In genomic region chr7:82810799-82811139, GRCm38 (mm10) we compare ENCODE assay signal across 15 mouse cellular contexts. TPM values are rescaled to one million over a fixed set of nuclear protein-coding genes. Genes with fewer than 3 reads are reported as not detected.
DNase-seq lines count a peak whose midpoint lies in the region; ATAC-seq and TF ChIP-seq lines count a peak whose summit lies in the region.
"Had no signal": no experiment of that assay in that cellular context is flagged by ENCODE, and none has a peak within 500 bp of the region (broad histone marks: within the 10 kb centered on the region; RNA-seq: fewer than 3 reads in every experiment).

No protein-coding gene starts in this region.

- no peak overlapping the region for H3K9ac ChIP-seq in kidney, postnatal 0 days (ENCODE audit: low read depth, low read length)
- no peak overlapping the region for H3K9ac ChIP-seq in embryonic facial prominence, embryonic 15.5 days
- H3K9ac ChIP-seq in midbrain, postnatal 0 days (replicated peaks; ENCODE audit: low read length, poor library complexity, severe bottlenecking): no peak overlapping the region
- H3K9ac ChIP-seq: heart, embryonic 12.5 days; liver, embryonic 13.5 days had no signal

- H3K36me3 ChIP-seq in kidney, postnatal 0 days (ENCODE audit: insufficient read depth, low read length): no peaks in the 10 kb centered on the region
- H3K36me3 ChIP-seq in embryonic facial prominence, embryonic 15.5 days: no peaks in the 10 kb centered on the region
- H3K36me3 ChIP-seq in limb, embryonic 10.5 days: no peaks in the 10 kb centered on the region
- no peaks in the 10 kb centered on the region for H3K36me3 ChIP-seq in midbrain, postnatal 0 days (ENCODE audit: insufficient read depth, low read length)
- H3K36me3 ChIP-seq: heart, embryonic 12.5 days; liver, embryonic 13.5 days had no signal

- 42% methylated on average over 5 of the region's 5 CpGs for WGBS in kidney, postnatal 0 days
- 21% methylated on average over 5 of the region's 5 CpGs for WGBS in embryonic facial prominence, embryonic 15.5 days
- WGBS in limb, embryonic 10.5 days: 46% methylated on average over 5 of the region's 5 CpGs
- WGBS in midbrain, postnatal 0 days: 24% methylated on average over 5 of the region's 5 CpGs

- no peak for TF ChIP-seq CTCF in kidney, postnatal 0 days (IDR thresholded peaks at IDR 0.05; ENCODE audit: low read depth)
- no peak for TF ChIP-seq CTCF in midbrain, postnatal 0 days (IDR thresholded peaks at IDR 0.05)

- H3K4me2 ChIP-seq in kidney, postnatal 0 days (ENCODE audit: low read length): peak overlapping the region; percentile 46; the same call in 1 of the 2 replicates
- H3K4me2 ChIP-seq in embryonic facial prominence, embryonic 15.5 days (replicated peaks): peak overlapping the region; percentile 44
- H3K4me2 ChIP-seq in midbrain, postnatal 0 days (ENCODE audit: low read depth, low read length, poor library complexity, severe bottlenecking): peak overlapping the region; percentile 39
- H3K4me2 ChIP-seq: liver, embryonic 13.5 days had no signal

- no peaks in the 10 kb centered on the region for H3K4me1 ChIP-seq in kidney, postnatal 0 days (replicated peaks; ENCODE audit: insufficient read depth, low read length)
- peaks cover 13% of the 10 kb centered on the region for H3K4me1 ChIP-seq in embryonic facial prominence, embryonic 15.5 days
- peaks cover 24% of the 10 kb centered on the region for H3K4me1 ChIP-seq in limb, embryonic 10.5 days
- H3K4me1 ChIP-seq in midbrain, postnatal 0 days (ENCODE audit: insufficient read depth, low read length): peaks cover 5% of the 10 kb centered on the region
- H3K4me1 ChIP-seq: liver, embryonic 13.5 days had no signal

- H3K27me3 ChIP-seq in kidney, postnatal 0 days (ENCODE audit: insufficient read depth, low read length): no peaks in the 10 kb centered on the region
- H3K27me3 ChIP-seq in embryonic facial prominence, embryonic 15.5 days: no peaks in the 10 kb centered on the region
- peaks cover 9% of the 10 kb centered on the region; the same call in 1 of the 2 replicates for H3K27me3 ChIP-seq in limb, embryonic 10.5 days (ENCODE audit: low read depth, poor library complexity, severe bottlenecking)
- no peaks in the 10 kb centered on the region for H3K27me3 ChIP-seq in midbrain, postnatal 0 days (ENCODE audit: insufficient read depth, low read length)
- H3K27me3 ChIP-seq: heart, embryonic 12.5 days; liver, embryonic 13.5 days; Patski had no signal

- no peaks in the 10 kb centered on the region for H3K9me3 ChIP-seq in kidney, postnatal 0 days (replicated peaks; ENCODE audit: low read length)
- H3K9me3 ChIP-seq in embryonic facial prominence, embryonic 15.5 days (replicated peaks): no peaks in the 10 kb centered on the region
- no peaks in the 10 kb centered on the region for H3K9me3 ChIP-seq in limb, embryonic 10.5 days (replicated peaks)
- no peaks in the 10 kb centered on the region for H3K9me3 ChIP-seq in midbrain, postnatal 0 days (ENCODE audit: low read length)
- H3K9me3 ChIP-seq: heart, embryonic 12.5 days; liver, embryonic 13.5 days had no signal

- no peak overlapping the region for H3K4me3 ChIP-seq in kidney, postnatal 0 days (replicated peaks; ENCODE audit: low read depth, low read length)
- peak overlapping the region; percentile 18; the same call in 1 of the 2 replicates for H3K4me3 ChIP-seq in embryonic facial prominence, embryonic 15.5 days (replicated peaks)
- peak overlapping the region; percentile 28; the same call in 1 of the 2 replicates for H3K4me3 ChIP-seq in limb, embryonic 10.5 days
- H3K4me3 ChIP-seq in midbrain, postnatal 0 days (ENCODE audit: low read depth, low read length): no peak overlapping the region
- H3K4me3 ChIP-seq: heart, embryonic 12.5 days; liver, embryonic 13.5 days had no signal

- no peak for DNase-seq in kidney, postnatal 0 days (ENCODE audit: low spot score)
- no peak for DNase-seq in kidney, postnatal 36 days
- DNase-seq in limb, embryonic 10.5 days (ENCODE audit: low spot score): no peak
- DNase-seq in midbrain, postnatal 0 days (ENCODE audit: low spot score): no peak
- DNase-seq in adrenal gland, postnatal 36 days: no peak
- no peak for DNase-seq in cerebellum, adult 9-11 months
- DNase-seq in cerebellum, postnatal 14 days: no peak
- DNase-seq: adrenal gland, postnatal 10 days; cerebellum, adult 11 months; layer of hippocampus, adult 9-11 months; liver, embryonic 13.5 days; thymus, postnatal 4 days had no signal

- no peak overlapping the region for H3K27ac ChIP-seq in kidney, postnatal 0 days
- no peak overlapping the region for H3K27ac ChIP-seq in embryonic facial prominence, embryonic 15.5 days (replicated peaks)
- peak overlapping the region; percentile 66; the same call in 1 of the 2 replicates for H3K27ac ChIP-seq in limb, embryonic 10.5 days
- no peak overlapping the region for H3K27ac ChIP-seq in midbrain, postnatal 0 days (ENCODE audit: low read depth, low read length)
- H3K27ac ChIP-seq: liver, embryonic 13.5 days had no signal

- ATAC-seq in kidney, postnatal 0 days (replicated peaks; ENCODE audit: low FRiP score, low read depth): no peak
- ATAC-seq in embryonic facial prominence, embryonic 15.5 days (ENCODE audit: insufficient number of reproducible peaks, low FRiP score, low TSS enrichment, low read depth): no peak
- no peak for ATAC-seq in midbrain, postnatal 0 days (ENCODE audit: low FRiP score)

RNA-seq across cellular contexts. Expression of gene Mex3b, which starts 56.4 kb away (rescaled TPM):
- polyA plus RNA-seq in kidney, postnatal 0 days (2015; fragmentation: Nextera tagmentation; extraction: Ambion mirVana): 11.2 and 11.3 TPM in 2 replicates
- polyA plus RNA-seq in embryonic facial prominence, embryonic 15.5 days (2015; fragmentation: Nextera tagmentation; extraction: Ambion mirVana): 16.9 and 17.2 TPM in 2 replicates
- 26.3 and 38.5 TPM in 2 replicates for polyA plus RNA-seq in limb, embryonic 10.5 days (2016; fragmentation: Nextera tagmentation; extraction: Ambion mirVana)
- total RNA-seq in midbrain, postnatal 0 days (2014; rRNA removed): 101 and 105 TPM in 2 replicates
- 14.5 and 17.1 TPM in 2 replicates for polyA plus RNA-seq in midbrain, postnatal 0 days (2015; fragmentation: Nextera tagmentation; extraction: Ambion mirVana)
- 1 to 10 TPM; 2.0 to 2.1 TPM for total RNA-seq in adrenal gland, postnatal 36 days (2021)

Comparison
In these comparisons a context has a peak if more than half of its experiments do, and no peak if none do; other contexts are left out.
1. H3K4me3 ChIP-seq: peak in embryonic facial prominence, embryonic 15.5 days (single experiment) and limb, embryonic 10.5 days (single experiment); none in kidney, postnatal 0 days (single experiment) and midbrain, postnatal 0 days (single experiment).
2. Peak in every context shown above with its lines, with median percentiles within 50 percentile points of each other: H3K4me2 ChIP-seq.